Mouse (Mus musculus): ENCODE results near the gene Fgfr2.

Gene Fgfr2

DNA sequence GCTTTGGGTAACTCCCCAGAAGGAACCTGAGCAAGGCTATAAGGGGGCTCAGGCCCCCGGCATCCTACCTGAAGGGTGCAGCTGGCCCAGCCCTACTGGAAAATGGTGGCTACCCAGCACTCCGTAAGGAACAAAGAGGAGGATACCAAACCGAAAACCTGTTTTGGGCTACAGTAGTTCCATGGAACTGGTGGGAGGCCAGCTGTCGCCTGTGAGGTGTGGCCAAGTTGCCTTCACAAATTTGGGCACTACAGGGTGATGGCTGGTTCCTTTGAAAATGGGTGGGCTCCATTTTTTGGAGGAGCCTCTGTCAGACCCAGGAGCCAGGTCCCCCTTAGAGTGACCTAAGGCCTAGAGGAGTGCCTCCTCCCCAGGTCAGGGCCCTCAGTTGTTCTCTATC lies 407.9 kb downstream of the Fgfr2 start:
- no peak for DNase-seq (ENCODE audit: low spot score)

DNA sequence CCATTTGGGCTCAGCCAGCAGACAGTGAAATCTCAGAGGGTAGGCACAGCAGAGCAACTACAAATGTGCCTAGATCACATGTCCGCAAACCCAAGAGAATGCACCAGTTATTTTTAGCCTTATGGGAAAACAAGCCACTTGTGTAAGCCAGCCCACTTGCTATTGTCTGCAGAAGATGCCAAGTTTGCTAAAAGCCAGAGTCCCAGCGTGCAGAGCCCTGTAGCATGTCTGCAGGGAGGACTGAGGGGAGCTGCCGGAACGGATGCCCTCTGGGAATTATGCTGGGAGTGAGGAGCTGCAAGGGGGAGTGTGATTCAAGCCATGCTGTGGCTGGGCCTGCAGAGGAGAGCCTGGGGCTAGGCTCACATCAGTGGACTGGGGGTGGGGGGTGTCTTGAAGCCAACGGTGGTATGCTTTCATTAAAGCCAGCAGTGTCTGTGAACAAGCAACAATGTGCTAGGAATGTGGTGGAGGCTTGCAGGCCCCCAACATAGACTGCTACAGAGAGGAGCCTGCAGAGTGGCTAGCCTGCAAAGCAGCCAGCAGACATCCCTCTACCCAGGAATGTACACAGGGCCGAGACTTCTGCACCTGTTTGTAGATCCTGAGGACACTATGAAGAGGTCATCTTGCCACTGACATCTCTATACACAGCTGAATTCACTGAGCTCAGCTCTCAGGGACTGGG lies 408.8 kb downstream of the Fgfr2 start:
- no peak for DNase-seq (ENCODE audit: low spot score)

- no peak for DNase-seq (ENCODE audit: low spot score)
Observed at GRCm38 (mm10) chr7:132713483-132714126, 409.5 kb downstream of the Fgfr2 start.

DNA sequence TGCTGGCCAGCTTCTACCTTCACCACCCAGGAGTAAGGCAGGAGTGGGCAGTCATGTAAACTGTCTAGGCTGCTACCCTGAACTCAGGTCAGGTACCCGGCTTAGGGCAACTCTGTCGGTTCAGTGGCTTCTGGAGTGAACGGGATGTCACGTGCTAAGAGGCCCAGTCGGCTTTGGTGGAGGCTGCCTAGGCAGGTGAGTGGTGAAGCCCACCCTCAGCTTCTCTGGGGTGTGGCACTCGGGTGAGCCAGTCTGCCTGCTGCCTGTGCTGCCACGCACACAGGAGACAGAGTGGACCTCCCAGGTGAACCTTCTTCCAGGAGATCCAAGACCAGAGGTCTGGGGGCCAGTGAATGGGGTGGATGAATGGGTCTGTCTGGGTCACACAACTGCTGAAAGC lies 410.2 kb downstream of the Fgfr2 start:
- no peak for DNase-seq (ENCODE audit: low spot score)

GRCm38 (mm10) chr7:132712044-132712708 lies 411.0 kb downstream of the Fgfr2 start:
- no peak for DNase-seq (ENCODE audit: low spot score)

GRCm38 (mm10) chr7:132711579-132711978 lies 411.6 kb downstream of the Fgfr2 start:
- DNase-seq (ENCODE audit: low spot score) = no peak

- DNase-seq (ENCODE audit: low spot score) = no peak
Observed at GRCm38 (mm10) chr7:132705130-132705529, 418.0 kb downstream of the Fgfr2 start.

DNA sequence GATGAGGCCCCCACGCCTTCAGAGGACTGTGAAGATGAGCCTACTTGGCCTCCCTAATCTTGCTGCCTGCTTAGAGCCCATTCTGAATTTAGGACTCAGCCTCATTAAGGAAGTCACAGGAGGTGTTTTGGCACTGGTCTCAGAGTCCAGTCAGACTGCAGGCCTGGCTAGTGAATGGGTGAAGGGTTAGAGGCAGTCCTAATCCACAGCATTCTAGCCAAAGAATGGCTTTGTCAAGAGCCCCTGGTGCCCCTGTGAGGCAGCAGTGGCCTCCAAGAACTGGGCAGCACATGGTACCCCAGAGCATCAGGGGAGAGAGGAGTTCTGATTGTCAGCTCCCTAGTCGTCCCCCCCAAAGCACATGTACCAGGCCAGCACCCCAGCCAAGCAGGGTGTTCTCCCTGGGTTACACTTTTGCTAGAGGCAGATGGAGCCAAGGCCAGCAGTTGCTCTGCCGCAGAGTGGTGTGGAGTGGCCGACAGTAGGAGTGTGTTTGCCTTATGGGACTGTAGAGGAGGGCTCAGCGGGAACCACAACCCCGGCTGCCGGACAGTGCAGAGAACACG lies 418.8 kb downstream of the Fgfr2 start:
- no peak for DNase-seq (ENCODE audit: low spot score)

DNA sequence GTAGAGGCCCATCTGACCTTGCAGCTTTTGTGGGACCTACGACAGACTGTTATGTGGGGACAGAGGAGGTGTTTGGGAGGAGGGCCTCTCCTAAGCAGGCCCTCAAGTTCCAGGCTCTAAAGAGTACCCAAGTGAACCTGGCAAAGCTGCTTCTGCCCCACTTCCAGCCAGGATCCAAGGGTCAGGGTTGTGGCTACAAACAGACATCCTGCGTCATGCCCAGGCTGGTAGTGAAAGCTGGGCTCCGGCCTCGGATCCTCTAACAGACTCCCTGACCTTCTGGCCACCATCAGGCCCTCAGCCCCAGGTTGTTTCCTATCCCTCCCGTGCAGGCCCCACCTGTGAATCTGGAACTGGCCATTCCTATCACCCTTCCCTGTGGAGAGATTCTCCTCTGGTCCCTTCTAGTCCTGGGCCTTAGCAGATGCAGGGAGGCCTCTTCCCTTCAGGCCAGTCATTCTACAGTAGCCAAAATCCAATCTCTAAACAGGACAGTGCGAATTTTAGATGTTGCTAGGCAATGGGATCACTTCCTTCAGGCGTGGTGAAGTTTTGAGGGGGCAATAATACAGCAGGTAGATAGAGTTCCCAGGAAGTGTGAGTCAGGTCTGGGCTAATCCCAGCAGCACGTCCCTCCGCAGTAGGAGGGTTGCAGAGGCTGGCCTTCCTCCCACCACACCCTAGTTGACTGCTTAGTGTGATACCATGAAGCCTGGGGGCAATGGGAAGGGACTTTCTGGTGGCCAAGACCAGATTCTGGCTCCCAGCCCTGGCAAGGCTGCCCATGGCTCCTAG lies 419.4 kb downstream of the Fgfr2 start:
- DNase-seq (ENCODE audit: low spot score) = no peak

DNA sequence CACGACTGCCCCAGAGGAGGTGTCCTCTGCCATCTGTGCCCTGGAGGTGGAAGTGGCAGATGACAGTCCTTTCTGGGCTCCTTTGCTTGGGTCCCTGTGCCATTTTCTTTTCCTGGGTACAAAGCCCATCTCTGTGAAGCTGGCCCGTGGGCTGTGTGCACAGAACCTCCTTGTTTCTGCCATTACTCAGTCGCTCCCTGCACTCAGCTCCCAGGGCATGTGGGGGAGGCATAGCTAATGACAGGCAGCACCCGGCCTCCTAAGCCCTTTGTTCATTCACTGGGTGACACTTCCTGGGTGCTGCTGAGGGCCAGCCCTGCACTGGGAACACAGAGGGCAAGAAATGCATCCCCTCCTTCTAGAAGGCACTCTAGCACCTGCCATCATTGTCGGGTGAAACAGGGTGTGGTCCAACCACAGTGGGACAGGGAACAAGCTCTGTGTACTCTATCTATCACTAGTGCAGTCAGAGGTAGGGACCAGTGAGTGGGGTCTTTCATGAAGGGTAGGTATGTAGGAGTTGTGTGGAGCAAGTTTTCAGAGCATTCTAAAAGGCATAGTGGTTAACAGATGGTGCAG lies 420.6 kb downstream of the Fgfr2 start:
- DNase-seq (ENCODE audit: low spot score) = no peak

DNA sequence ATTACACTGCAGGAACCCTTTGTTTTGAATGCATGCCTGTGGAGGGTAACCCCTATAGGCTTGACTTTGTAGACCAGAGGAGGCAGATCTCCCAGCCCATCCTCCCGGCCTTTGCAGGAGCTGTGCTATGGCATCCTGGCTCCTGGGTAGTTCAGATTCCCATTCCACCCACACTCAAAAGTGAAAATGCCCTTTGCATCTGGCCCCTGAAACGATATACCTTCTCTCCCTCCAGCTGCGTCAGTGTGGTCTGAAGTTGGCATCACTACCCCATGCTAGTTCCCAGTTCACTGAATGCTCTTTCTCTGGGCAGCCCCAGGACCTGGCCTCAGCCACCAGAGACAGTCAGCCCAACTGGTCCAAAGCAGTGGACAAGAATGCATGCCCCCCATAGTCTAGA lies 421.1 kb downstream of the Fgfr2 start:
- no peak for DNase-seq (ENCODE audit: low spot score)

- DNase-seq (ENCODE audit: low spot score) = no peak
Observed at GRCm38 (mm10) chr7:132701412-132701811, 421.7 kb downstream of the Fgfr2 start.

GRCm38 (mm10) chr7:132700107-132700506 lies 423.0 kb downstream of the Fgfr2 start:
- no peak for DNase-seq (ENCODE audit: low spot score)

DNA sequence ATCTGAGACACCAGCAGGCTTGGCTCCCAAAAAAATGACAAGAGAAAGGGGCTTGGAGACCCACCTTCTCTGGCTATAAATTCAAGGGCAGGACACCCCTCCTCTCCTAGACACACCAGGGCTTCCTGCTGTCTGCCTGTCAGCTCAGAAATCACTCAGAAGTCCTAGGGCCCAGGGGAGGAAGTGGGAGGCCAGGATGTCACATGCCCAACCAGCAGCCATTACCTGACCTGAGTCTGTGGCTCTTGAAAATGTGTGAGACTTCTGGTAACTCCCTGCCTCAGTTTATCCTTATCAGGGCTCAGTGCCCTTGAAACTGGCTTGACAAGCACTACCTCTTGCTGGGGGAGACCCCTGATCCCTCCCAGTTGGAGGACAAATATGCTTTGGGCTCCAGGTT lies 423.5 kb downstream of the Fgfr2 start:
- DNase-seq (ENCODE audit: low spot score) = no peak

DNA sequence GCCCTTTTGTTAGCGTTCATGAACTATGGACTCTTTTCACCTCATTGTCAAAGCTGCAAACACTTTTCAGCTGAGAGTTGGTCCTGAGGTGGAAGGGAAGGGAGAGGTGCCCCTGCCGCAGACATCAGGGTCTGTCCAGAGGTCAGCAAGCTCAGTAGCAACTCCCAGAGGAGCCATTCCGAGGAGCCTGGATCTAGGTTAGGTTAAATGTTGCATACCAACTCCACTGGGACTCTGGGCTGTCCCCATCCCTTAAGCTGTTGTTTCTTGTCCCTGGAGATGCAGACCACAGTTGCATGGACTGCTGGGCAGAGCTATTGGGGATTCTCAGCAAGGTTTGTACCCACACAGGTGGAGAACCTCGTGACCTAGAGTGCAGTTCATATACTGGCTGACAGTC lies 424.0 kb downstream of the Fgfr2 start:
- DNase-seq (ENCODE audit: low spot score) = no peak

- no peak for DNase-seq (ENCODE audit: low spot score)
Observed at GRCm38 (mm10) chr7:132698737-132699136, 424.4 kb downstream of the Fgfr2 start.

DNA sequence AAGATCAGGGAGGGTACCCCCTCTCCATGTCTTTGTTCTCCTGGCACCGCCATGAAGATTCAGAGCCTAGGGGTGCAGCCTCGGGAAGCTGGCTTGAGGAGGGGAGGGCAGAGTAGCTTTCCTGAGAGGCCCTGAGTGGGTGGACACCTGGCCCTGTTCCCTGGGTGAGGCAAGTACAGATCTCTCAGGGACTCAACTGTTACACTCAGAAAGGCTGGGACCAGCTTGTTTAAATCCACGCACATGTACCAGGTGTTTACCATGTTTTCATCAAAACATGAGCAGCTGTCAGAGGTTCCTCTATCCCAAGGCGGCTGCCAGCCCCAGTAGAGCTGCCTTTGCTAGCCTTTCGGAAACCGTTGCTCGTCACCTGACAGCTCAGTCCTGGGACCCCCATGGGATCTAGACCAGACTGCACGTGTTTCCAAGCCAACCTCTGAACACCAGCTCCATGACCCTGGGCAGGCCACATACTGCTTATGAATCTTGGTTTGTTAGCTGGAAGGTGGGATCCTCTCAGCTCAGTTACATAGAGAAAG lies 425.8 kb downstream of the Fgfr2 start:
- DNase-seq (ENCODE audit: low spot score) = no peak

- no peak for DNase-seq (ENCODE audit: low spot score)
Observed at GRCm38 (mm10) chr7:132693561-132693960, 429.6 kb downstream of the Fgfr2 start.

DNA sequence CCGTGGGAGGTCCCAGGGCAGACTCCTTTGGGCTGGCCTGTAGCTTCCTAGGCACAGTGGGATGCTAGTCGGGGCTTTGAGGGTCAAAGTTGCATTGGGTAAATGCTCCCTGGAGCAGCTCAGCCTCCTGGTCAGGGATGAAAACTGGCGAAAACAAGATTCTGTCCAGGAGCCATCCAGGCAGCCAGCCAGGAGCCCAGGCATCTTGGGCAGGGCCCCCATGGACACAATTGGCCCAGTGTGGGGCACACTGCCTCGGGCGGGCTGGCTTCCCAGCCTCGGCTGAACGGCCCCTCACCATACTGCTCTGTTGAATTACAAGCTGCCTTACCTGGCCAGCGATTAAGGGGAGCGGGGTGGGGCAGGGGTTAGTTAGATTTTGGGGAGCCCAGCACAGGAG lies 430.4 kb downstream of the Fgfr2 start:
- no peak for DNase-seq (ENCODE audit: low spot score)

DNA sequence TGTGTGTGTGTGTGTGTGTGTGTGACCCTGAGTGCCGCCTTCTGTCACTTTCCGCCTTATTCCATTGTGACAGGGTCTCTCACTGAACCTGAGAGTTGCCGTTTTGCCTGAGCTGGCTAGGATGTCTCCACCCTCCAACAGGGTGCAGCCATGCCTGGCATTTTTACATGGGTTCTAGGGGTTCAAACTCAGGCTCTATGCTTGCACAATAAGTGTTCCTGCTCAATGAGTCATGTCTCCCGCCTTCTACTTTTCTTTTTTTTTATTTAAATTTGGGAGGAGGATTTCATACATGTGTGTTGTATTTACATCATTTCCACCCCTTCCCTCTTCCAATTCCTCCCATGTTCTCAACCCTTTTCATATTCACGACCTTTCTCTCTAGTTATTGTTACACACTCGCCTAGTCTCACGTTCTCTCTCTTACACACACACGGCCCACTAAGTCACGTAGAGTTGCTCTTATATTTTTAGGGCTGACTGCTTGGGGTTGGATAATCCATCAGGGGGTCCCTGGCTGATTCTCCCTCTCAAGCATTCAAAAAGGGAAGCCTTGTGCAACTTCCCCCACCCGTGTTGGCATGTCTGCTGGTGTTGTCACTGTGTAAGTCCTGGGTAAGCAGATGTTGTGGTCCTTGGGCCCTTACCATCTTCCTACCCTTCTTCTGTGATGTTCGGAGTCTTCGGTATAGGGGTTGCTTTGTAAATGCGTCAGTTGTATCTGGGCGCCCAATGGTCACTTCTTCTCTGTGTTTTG lies 432.3 kb downstream of the Fgfr2 start:
- DNase-seq (ENCODE audit: low spot score) = no peak

- DNase-seq (ENCODE audit: low spot score) = no peak
Observed at GRCm38 (mm10) chr7:132689722-132690121, 433.4 kb downstream of the Fgfr2 start.
